Mouse (Mus musculus) heart, adult 2 months (tissue): Measurements from ENCODE around the gene Apol10b.

Source experiments
- CTCF ChIP-seq: fragments of 200-600 bp; IDR thresholded peaks from 2 replicates; pipeline ENCODE4 v1.8.1; 2022; ENCODE audit warnings: antibody characterized with exemption, mild to moderate bottlenecking, moderate library complexity
- POLR2A ChIP-seq: fragments of 200-500 bp; IDR thresholded peaks from 2 replicates; pipeline ENCODE4 v1.6.1; 2011; ENCODE audit warnings: mild to moderate bottlenecking, low read depth, low read length, control low read depth; ENCODE audit not compliant: insufficient read depth

DNA sequence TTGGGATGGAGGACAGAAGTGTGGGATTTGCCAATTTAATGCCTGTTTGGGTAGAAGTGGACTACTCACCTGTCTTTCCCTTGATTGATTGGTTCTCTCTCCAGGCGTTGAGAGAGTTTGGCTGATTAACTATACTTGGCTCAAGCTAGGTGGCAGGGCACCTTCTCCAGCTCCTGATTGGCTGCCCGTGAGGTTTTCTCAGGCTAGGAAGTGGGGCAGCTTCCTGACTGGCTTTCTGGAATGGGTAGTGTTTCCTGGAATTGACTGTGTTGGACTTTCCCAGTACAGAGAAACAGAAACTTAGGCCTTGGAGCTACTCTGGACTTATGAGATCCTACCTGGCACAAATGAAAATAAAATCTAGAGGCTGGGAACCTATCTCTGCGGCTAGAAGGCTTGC lies 2.5 kb upstream of the Apol10b start:
- no peak for TF ChIP-seq CTCF
- TF ChIP-seq POLR2A, result peak; percentile 37; the same call in 1 of the 2 replicates
